ENCODE assay signal across 8 mouse cellular contexts in genomic region chr6:125008060-125008459, GRCm38 (mm10). TPM values are rescaled to one million over a fixed set of nuclear protein-coding genes. Genes with fewer than 3 reads are reported as not detected.
DNase-seq lines count a peak whose midpoint lies in the region; ATAC-seq and TF ChIP-seq lines count a peak whose summit lies in the region.

No protein-coding gene starts in this region.

- TF ChIP-seq POLR2A in cerebellum, adult 2 months (IDR thresholded peaks at IDR 0.05; ENCODE audit: borderline replicate concordance, insufficient read depth, low read length) = no peak
- TF ChIP-seq POLR2A in testis, adult 2 months (IDR thresholded peaks at IDR 0.05; ENCODE audit: control insufficient read depth, low read depth, low read length) = no peak

- no peaks in the 10 kb centered on the region for H3K27me3 ChIP-seq in cerebellum, adult 2 months (ENCODE audit: control insufficient read depth, insufficient read depth, low read length)
- no peaks in the 10 kb centered on the region for H3K27me3 ChIP-seq in testis, adult 2 months (ENCODE audit: control insufficient read depth, insufficient read depth, low read length)
- H3K27me3 ChIP-seq in limb, embryonic 15.5 days = no peaks in the 10 kb centered on the region
- H3K27me3 ChIP-seq in stomach, embryonic 16.5 days (ENCODE audit: control insufficient read depth, insufficient read depth, low read length) = no peaks in the 10 kb centered on the region

- DNase-seq in cerebellum, adult 2 months = no peak
- no peak for DNase-seq in cerebellum, adult 18-20 months
- DNase-seq in testis, postnatal 10 days (ENCODE audit: low spot score) = no peak
- no peak for DNase-seq in cerebellum, adult 9-11 months
- no peak for DNase-seq in layer of hippocampus, adult 18-20 months (ENCODE audit: low spot score in 2 of 2)

- ATAC-seq in limb, embryonic 15.5 days (ENCODE audit: insufficient number of reproducible peaks, low FRiP score, low TSS enrichment, low read depth) = no peak
- no peak for ATAC-seq in stomach, embryonic 16.5 days (ENCODE audit: insufficient read depth, low FRiP score)

- no peak overlapping the region for H3K27ac ChIP-seq in cerebellum, adult 2 months (ENCODE audit: insufficient read depth, low read length)
- H3K27ac ChIP-seq in testis, adult 2 months (ENCODE audit: control insufficient read depth, insufficient read depth, low read depth, low read length) = no peak overlapping the region
- H3K27ac ChIP-seq in limb, embryonic 15.5 days = peak overlapping the region; percentile 99
- H3K27ac ChIP-seq in stomach, embryonic 16.5 days (ENCODE audit: low read length) = no peak overlapping the region; the same call in 1 of the 2 replicates

- H3K9me3 ChIP-seq in limb, embryonic 15.5 days = no peaks in the 10 kb centered on the region
- no peaks in the 10 kb centered on the region for H3K9me3 ChIP-seq in stomach, embryonic 16.5 days (replicated peaks; ENCODE audit: control insufficient read depth, low read length)

- 40% methylated on average over 13 of the region's 13 CpGs for WGBS in cerebellum, adult 2 months
- 38% methylated on average over 13 of the region's 13 CpGs for WGBS in limb, embryonic 15.5 days
- 39% methylated on average over 13 of the region's 13 CpGs for WGBS in stomach, embryonic 16.5 days

- no peak for TF ChIP-seq CTCF in cerebellum, adult 2 months (IDR thresholded peaks at IDR 0.05; ENCODE audit: borderline replicate concordance, insufficient read depth, low read depth, low read length)
- no peak for TF ChIP-seq CTCF in testis, adult 2 months (IDR thresholded peaks at IDR 0.05; ENCODE audit: control insufficient read depth, insufficient read depth, insufficient replicate concordance, low read depth, low read length)

- no peaks in the 10 kb centered on the region; the same call in 1 of the 2 replicates for H3K36me3 ChIP-seq in testis, adult 2 months (ENCODE audit: control insufficient read depth, insufficient read depth, low read length)
- peaks cover 17% of the 10 kb centered on the region for H3K36me3 ChIP-seq in limb, embryonic 15.5 days
- no peaks in the 10 kb centered on the region for H3K36me3 ChIP-seq in stomach, embryonic 16.5 days (ENCODE audit: control insufficient read depth, insufficient read depth, low read length)

- H3K4me3 ChIP-seq in cerebellum, adult 2 months (replicated peaks; ENCODE audit: insufficient read depth, low read depth, low read length) = peak overlapping the region; percentile 78
- peak overlapping the region; percentile 76 for H3K4me3 ChIP-seq in testis, adult 2 months (ENCODE audit: control insufficient read depth, low read depth, low read length)
- H3K4me3 ChIP-seq in limb, embryonic 15.5 days = peak overlapping the region; percentile 81
- H3K4me3 ChIP-seq in stomach, embryonic 16.5 days (replicated peaks; ENCODE audit: low read length) = peak overlapping the region; percentile 77

- H3K9ac ChIP-seq in limb, embryonic 15.5 days = peak overlapping the region; percentile 65
- peak overlapping the region; percentile 99 for H3K9ac ChIP-seq in stomach, embryonic 16.5 days (ENCODE audit: low read length)

- peak overlapping the region; percentile 72 for H3K4me2 ChIP-seq in limb, embryonic 15.5 days
- peak overlapping the region; percentile 61 for H3K4me2 ChIP-seq in stomach, embryonic 16.5 days (ENCODE audit: low read depth, low read length)

- no peaks in the 10 kb centered on the region; the same call in 1 of the 2 replicates for H3K4me1 ChIP-seq in cerebellum, adult 2 months (ENCODE audit: control insufficient read depth, insufficient read depth, low read length)
- peaks cover 4% of the 10 kb centered on the region for H3K4me1 ChIP-seq in testis, adult 2 months (ENCODE audit: control insufficient read depth, insufficient read depth, low read length)
- peaks cover 21% of the 10 kb centered on the region for H3K4me1 ChIP-seq in limb, embryonic 15.5 days
- H3K4me1 ChIP-seq in stomach, embryonic 16.5 days (ENCODE audit: control insufficient read depth, insufficient read depth, low read length) = peaks cover 8% of the 10 kb centered on the region

RNA-seq across cellular contexts. Expression of gene Zfp384, which starts 0.9 kb away (rescaled TPM):
- 57.3 and 64.8 TPM in 2 replicates for polyA plus RNA-seq in cerebellum, adult 2 months (2012; rRNA removed)
- polyA plus RNA-seq in testis, adult 2 months (2012; rRNA removed) = 50.2 and 53.1 TPM in 2 replicates
- polyA plus RNA-seq in limb, embryonic 15.5 days (2015; fragmentation: Nextera tagmentation; extraction: Ambion mirVana) = 16.9 and 17.9 TPM in 2 replicates
- 9.3 and 12.8 TPM in 2 replicates for polyA plus RNA-seq in stomach, embryonic 16.5 days (2015; fragmentation: Nextera tagmentation; extraction: Ambion mirVana)
- 10 to 100 TPM; 43.1 to 44.9 TPM for total RNA-seq in layer of hippocampus, adult 18-20 months (2021)

RNA-seq across cellular contexts. Expression of gene Pianp, which starts 11.6 kb away (rescaled TPM):
- 104 and 109 TPM in 2 replicates for polyA plus RNA-seq in cerebellum, adult 2 months (2012; rRNA removed)
- polyA plus RNA-seq in testis, adult 2 months (2012; rRNA removed) = 0.23 and 0.38 TPM in 2 replicates
- 20.8 and 21.3 TPM in 2 replicates for polyA plus RNA-seq in limb, embryonic 15.5 days (2015; fragmentation: Nextera tagmentation; extraction: Ambion mirVana)
- polyA plus RNA-seq in stomach, embryonic 16.5 days (2015; fragmentation: Nextera tagmentation; extraction: Ambion mirVana) = 4.0 and 4.2 TPM in 2 replicates
- 100 to 1,000 TPM; 168 to 191 TPM for total RNA-seq in layer of hippocampus, adult 18-20 months (2021)

RNA-seq across cellular contexts. Expression of gene Ing4, which starts 31.5 kb away (rescaled TPM):
- polyA plus RNA-seq in cerebellum, adult 2 months (2012; rRNA removed) = 75.7 and 80.2 TPM in 2 replicates
- 11.3 and 11.8 TPM in 2 replicates for polyA plus RNA-seq in testis, adult 2 months (2012; rRNA removed)
- polyA plus RNA-seq in limb, embryonic 15.5 days (2015; fragmentation: Nextera tagmentation; extraction: Ambion mirVana) = 141 and 146 TPM in 2 replicates
- 114 and 115 TPM in 2 replicates for polyA plus RNA-seq in stomach, embryonic 16.5 days (2015; fragmentation: Nextera tagmentation; extraction: Ambion mirVana)
- total RNA-seq in layer of hippocampus, adult 18-20 months (2021) = 10 to 100 TPM; 54.1 to 54.6 TPM

RNA-seq across cellular contexts. Expression of gene Acrbp, which starts 41.4 kb away (rescaled TPM):
- polyA plus RNA-seq in cerebellum, adult 2 months (2012; rRNA removed) = 23.7 and 24.8 TPM in 2 replicates
- polyA plus RNA-seq in testis, adult 2 months (2012; rRNA removed) = 1,698 and 1,947 TPM in 2 replicates
- 9.9 and 12.4 TPM in 2 replicates for polyA plus RNA-seq in limb, embryonic 15.5 days (2015; fragmentation: Nextera tagmentation; extraction: Ambion mirVana)
- 10.6 and 12.9 TPM in 2 replicates for polyA plus RNA-seq in stomach, embryonic 16.5 days (2015; fragmentation: Nextera tagmentation; extraction: Ambion mirVana)
- total RNA-seq in layer of hippocampus, adult 18-20 months (2021) = 10 to 100 TPM; 15.7 to 17.7 TPM

RNA-seq across cellular contexts. Expression of gene Cops7a, which starts 42.7 kb away (rescaled TPM):
- 276 and 289 TPM in 2 replicates for polyA plus RNA-seq in cerebellum, adult 2 months (2012; rRNA removed)
- polyA plus RNA-seq in testis, adult 2 months (2012; rRNA removed) = 387 and 413 TPM in 2 replicates
- 146 and 160 TPM in 2 replicates for polyA plus RNA-seq in limb, embryonic 15.5 days (2015; fragmentation: Nextera tagmentation; extraction: Ambion mirVana)
- polyA plus RNA-seq in stomach, embryonic 16.5 days (2015; fragmentation: Nextera tagmentation; extraction: Ambion mirVana) = 140 and 156 TPM in 2 replicates
- 100 to 1,000 TPM; 154 to 161 TPM for total RNA-seq in layer of hippocampus, adult 18-20 months (2021)
